Comparison of ENCODE assay signal across 9 mouse cellular contexts in genomic region chr12:56696174-56697010, GRCm38 (mm10). TPM values are rescaled to one million over a fixed set of nuclear protein-coding genes. Genes with fewer than 3 reads are reported as not detected.
A peak's percentile ranks its signal among the peaks of the same experiment; 100 is the strongest.
DNase-seq lines count a peak whose midpoint lies in the region; ATAC-seq and TF ChIP-seq lines count a peak whose summit lies in the region.
"Had no signal": no experiment of that assay in that cellular context is flagged by ENCODE, and none has a peak within 500 bp of the region (broad histone marks: within the 10 kb centered on the region; RNA-seq: fewer than 3 reads in every experiment).

No protein-coding gene starts in this region.

- H3K27me3 ChIP-seq in ES-Bruce4 (ENCODE audit: control insufficient read depth, insufficient read depth, low read length, poor library complexity, severe bottlenecking), result peaks cover 41% of the 10 kb centered on the region

- H3K9ac ChIP-seq in ES-Bruce4 (ENCODE audit: low read depth, poor library complexity, severe bottlenecking), result no peak overlapping the region

- no peaks in the 10 kb centered on the region for H3K36me3 ChIP-seq in ES-Bruce4 (ENCODE audit: control insufficient read depth, insufficient read depth, low read length, poor library complexity, severe bottlenecking)

- no peak for TF ChIP-seq CTCF in ES-Bruce4 (IDR thresholded peaks at IDR 0.05; ENCODE audit: low read depth, low read length)

- ATAC-seq in granulocyte monocyte progenitor cell, adult 5-6 weeks (replicated peaks; ENCODE audit: poor library complexity, severe bottlenecking), result peak; percentile 19; the same call in 1 of the 2 replicates
- ATAC-seq in megakaryocyte progenitor cell, adult 5-6 weeks (replicated peaks; ENCODE audit: poor library complexity), result peak; percentile 35

- peak overlapping the region; percentile 55 for H3K4me3 ChIP-seq in ES-Bruce4 (ENCODE audit: low read depth, low read length)

- no peaks in the 10 kb centered on the region for H3K9me3 ChIP-seq in ES-Bruce4 (replicated peaks; ENCODE audit: control insufficient read depth, insufficient read depth, low read length, poor library complexity, severe bottlenecking)

- TF ChIP-seq POLR2A in ES-Bruce4 (IDR thresholded peaks at IDR 0.05; ENCODE audit: insufficient read depth, low read length), result no peak

- H3K4me1 ChIP-seq in ES-Bruce4 (ENCODE audit: control insufficient read depth, insufficient read depth, low read length), result no peaks in the 10 kb centered on the region

- no peak for TF ChIP-seq EP300 in ES-Bruce4 (IDR thresholded peaks at IDR 0.05; ENCODE audit: insufficient read depth, low read depth, low read length)

- H3K27ac ChIP-seq in ES-Bruce4 (ENCODE audit: insufficient read depth, low read length), result no peak overlapping the region

- DNase-seq in cerebellum, postnatal 10 days, result peak; percentile 20 to 33
- no peak for DNase-seq in cerebellum, postnatal 36 days
- no peak for DNase-seq in adrenal gland, adult 18-20 months (ENCODE audit: low spot score in 2 of 2)
- no peak for DNase-seq in spleen, postnatal 36 days (ENCODE audit: low spot score in 2 of 2)
- no peak for DNase-seq in ovary, adult 18-20 months (ENCODE audit: low spot score)

RNA-seq across cellular contexts. Expression of gene Pax9, which starts 4.8 kb away (rescaled TPM):
- 0.21 TPM in 1 of 2 replicates, not detected in the other for polyA plus RNA-seq in ES-Bruce4 (2011; ENCODE audit: insufficient read depth, insufficient read length, low read depth, missing spikeins)
- total RNA-seq in granulocyte monocyte progenitor cell, adult 5-6 weeks (2014; fragmentation: Nextera tagmentation), result not detected in 2 replicates
- total RNA-seq in granulocyte monocyte progenitor cell, adult 5-6 weeks (2017), result not detected in 2 replicates
- total RNA-seq in megakaryocyte progenitor cell, adult 5-6 weeks (2015), result not detected in 2 replicates
- not detected in 2 replicates for total RNA-seq in megakaryocyte progenitor cell, adult 5-6 weeks (2017)
- total RNA-seq in adrenal gland, adult 18-20 months (2021), result not detected
- polyA plus RNA-seq: cortical plate, adult 2 months had no signal

Comparison
In these comparisons a context has a peak if more than half of its experiments do, and no peak if none do; other contexts are left out.
1. DNase-seq: peak in cerebellum, postnatal 10 days (2 of 2); none in cerebellum, postnatal 36 days (0 of 2), adrenal gland, adult 18-20 months (0 of 2), spleen, postnatal 36 days (0 of 2) and ovary, adult 18-20 months (single experiment).